Mouse (Mus musculus) olfactory bulb, adult 2 months (tissue): Measurements from ENCODE around the gene Phka2.

Experiments used
- CTCF ChIP-seq: fragments of 200-500 bp; IDR thresholded peaks from 2 replicates; pipeline ENCODE4 v1.5.1; 2012; ENCODE audit warnings: low read depth, mild to moderate bottlenecking, low read length, moderate library complexity; ENCODE audit not compliant: insufficient read depth
- POLR2A ChIP-seq: fragments of 200-500 bp; IDR thresholded peaks from 2 replicates; pipeline ENCODE4 v1.6.1; 2012; ENCODE audit warnings: mild to moderate bottlenecking, low read depth, low read length, moderate library complexity; ENCODE audit not compliant: insufficient read depth

DNA sequence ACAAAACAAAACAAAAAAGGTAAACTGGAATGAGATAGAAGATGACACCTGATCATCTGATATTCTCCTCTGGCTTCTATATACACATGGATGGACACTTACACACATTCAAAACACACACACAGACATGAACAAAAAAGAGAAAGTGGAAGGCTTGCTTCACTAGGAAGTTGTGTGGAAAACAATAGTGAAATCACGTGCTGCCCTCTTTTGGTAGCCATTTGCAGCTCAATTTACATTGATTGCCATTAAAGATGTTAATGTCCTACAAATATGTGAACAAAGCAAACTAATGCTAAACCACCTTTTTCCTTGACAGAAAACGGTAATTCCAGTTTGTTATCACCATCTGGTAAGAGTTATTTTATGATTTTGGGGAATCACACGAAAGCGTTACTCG lies 46.3 kb upstream of the Phka2 start:
- TF ChIP-seq CTCF (no peak), POLR2A (no peak)
